Mouse (Mus musculus) intestine, embryonic 16.5 days (tissue): ENCODE measurements around the gene Dab1. TPM values are rescaled to one million over a fixed set of nuclear protein-coding genes. Genes with fewer than 3 reads are reported as not detected.

Experiments
- ATAC-seq: fragments of 200-750 bp; cut with Nextera tagmentation; 2 replicates; pipeline ENCODE4 v1.8.0; 2017; ENCODE audit warnings: moderate TSS enrichment, moderate library complexity
- H3K27ac ChIP-seq: fragments of 300-500 bp; sonication (generic); 2 replicates; pipeline ENCODE4 v1.5.1; 2014; ENCODE audit warnings: mild to moderate bottlenecking, low read length
- H3K27me3 ChIP-seq: fragments of 300-500 bp; sonication (generic); replicated peaks from 2 replicates; pipeline ENCODE4 v1.6.1; 2014; ENCODE audit warnings: low read length, control low read depth, mixed read lengths; ENCODE audit not compliant: control insufficient read depth, insufficient read depth
- H3K36me3 ChIP-seq: fragments of 300-500 bp; sonication (generic); 2 replicates; pipeline ENCODE4 v1.6.1; 2014; ENCODE audit warnings: low read length, control low read depth; ENCODE audit not compliant: control insufficient read depth, insufficient read depth
- H3K4me1 ChIP-seq: fragments of 300-500 bp; sonication (generic); 2 replicates; pipeline ENCODE4 v1.6.1; 2014; ENCODE audit warnings: low read length, control low read depth, mixed read lengths; ENCODE audit not compliant: control insufficient read depth, insufficient read depth
- H3K4me2 ChIP-seq: fragments of 300-500 bp; sonication (generic); 2 replicates; pipeline ENCODE4 v1.6.1; 2014; ENCODE audit warnings: low read depth, low read length, control low read depth
- H3K4me3 ChIP-seq: fragments of 300-500 bp; sonication (generic); 2 replicates; pipeline ENCODE4 v1.5.1; 2014; ENCODE audit warnings: mild to moderate bottlenecking, low read length
- H3K9ac ChIP-seq: fragments of 300-500 bp; sonication (generic); 2 replicates; pipeline ENCODE4 v1.6.1; 2014; ENCODE audit warnings: low read depth, low read length
- H3K9me3 ChIP-seq: fragments of 300-500 bp; sonication (generic); 2 replicates; pipeline ENCODE4 v1.6.1; 2016; ENCODE audit warnings: low read length, control low read depth; ENCODE audit not compliant: control insufficient read depth
- WGBS: fragments of 180-500 bp; shearing (Covaris S2); extraction: QIAGEN DNeasy Blood & Tissue Kit; methylation state at CpG from one replicate; pipeline ENCODE4 v1.1.7; 2014; 5-methylcytosine and 5-hydroxymethylcytosine counted together
- polyA plus RNA-seq: library from polyadenylated mRNA; unstranded; fragments of >200 nt; fragmentation: Nextera tagmentation; extraction: Ambion mirVana; gene quantifications from 2 replicates; pipeline ENCODE4 v1.2.1, GENCODE M21; 2015

Gene Dab1
- polyA plus RNA-seq, 1 experiment from 2014 or later = 54.5 TPM

- no peaks in the 10 kb centered on the region for H3K27me3 ChIP-seq
- WGBS = 65% methylated on average over 7 of the region's 7 CpGs
- no peak for ATAC-seq
- no peaks in the 10 kb centered on the region for H3K36me3 ChIP-seq
- H3K4me1 ChIP-seq = no peaks in the 10 kb centered on the region
- H3K4me2 ChIP-seq = no peak overlapping the region
- no peak overlapping the region for H3K4me3 ChIP-seq
- H3K27ac ChIP-seq = no peak overlapping the region
- H3K9me3 ChIP-seq = no peaks in the 10 kb centered on the region
- no peak overlapping the region for H3K9ac ChIP-seq
Measured at GRCm38 (mm10) chr4:103961134-103962049, 342.2 kb downstream of the Dab1 start.

DNA sequence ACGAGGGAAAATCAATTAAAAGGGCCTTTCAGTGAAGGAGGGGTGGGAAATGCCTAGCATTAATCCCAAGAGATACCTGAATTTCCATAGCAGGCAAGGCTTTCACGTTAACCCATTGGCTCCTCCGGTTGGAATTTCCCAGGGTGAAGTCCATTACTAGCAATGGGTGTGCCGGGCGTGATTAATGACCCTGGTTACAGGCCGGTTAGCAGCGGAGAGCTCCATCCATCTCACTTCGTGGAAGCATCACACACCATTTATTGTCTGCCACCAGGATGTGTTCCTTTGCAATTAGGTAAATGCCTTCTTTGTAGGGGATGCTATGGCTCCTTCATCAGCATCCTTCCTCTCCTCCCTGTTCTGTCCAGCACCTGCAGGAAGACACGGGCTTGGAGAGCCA is 350.7 kb downstream of the Dab1 start:
- Histone ChIP-seq H3K36me3 (no peaks in the 10 kb centered on the region), H3K4me3 (no peak overlapping the region), H3K9me3 (no peaks in the 10 kb centered on the region), H3K4me1 (no peaks in the 10 kb centered on the region), H3K27me3 (no peaks in the 10 kb centered on the region), H3K4me2 (no peak overlapping the region), H3K27ac (no peak overlapping the region), H3K9ac (no peak overlapping the region)
- WGBS = 51% methylated on average over 9 of the region's 9 CpGs
- ATAC-seq = no peak

- no peak overlapping the region for H3K27ac ChIP-seq
- no peak overlapping the region for H3K4me2 ChIP-seq
- no peaks in the 10 kb centered on the region for H3K9me3 ChIP-seq
- H3K36me3 ChIP-seq = no peaks in the 10 kb centered on the region
- H3K4me1 ChIP-seq = no peaks in the 10 kb centered on the region
- 65% methylated on average over 2 of the region's 2 CpGs for WGBS
- no peak for ATAC-seq
- no peaks in the 10 kb centered on the region for H3K27me3 ChIP-seq
- H3K9ac ChIP-seq = no peak overlapping the region
- H3K4me3 ChIP-seq = no peak overlapping the region
Measured at GRCm38 (mm10) chr4:103974536-103974935, 355.4 kb downstream of the Dab1 start.

GRCm38 (mm10) chr4:103974946-103975345 is 355.8 kb downstream of the Dab1 start:
- H3K9me3 ChIP-seq = no peaks in the 10 kb centered on the region
- 71% methylated on average over 2 of the region's 2 CpGs for WGBS
- no peak overlapping the region for H3K9ac ChIP-seq
- no peak for ATAC-seq
- no peaks in the 10 kb centered on the region for H3K4me1 ChIP-seq
- no peaks in the 10 kb centered on the region for H3K36me3 ChIP-seq
- no peak overlapping the region for H3K27ac ChIP-seq
- H3K4me3 ChIP-seq = no peak overlapping the region
- no peaks in the 10 kb centered on the region for H3K27me3 ChIP-seq
- no peak overlapping the region for H3K4me2 ChIP-seq

DNA sequence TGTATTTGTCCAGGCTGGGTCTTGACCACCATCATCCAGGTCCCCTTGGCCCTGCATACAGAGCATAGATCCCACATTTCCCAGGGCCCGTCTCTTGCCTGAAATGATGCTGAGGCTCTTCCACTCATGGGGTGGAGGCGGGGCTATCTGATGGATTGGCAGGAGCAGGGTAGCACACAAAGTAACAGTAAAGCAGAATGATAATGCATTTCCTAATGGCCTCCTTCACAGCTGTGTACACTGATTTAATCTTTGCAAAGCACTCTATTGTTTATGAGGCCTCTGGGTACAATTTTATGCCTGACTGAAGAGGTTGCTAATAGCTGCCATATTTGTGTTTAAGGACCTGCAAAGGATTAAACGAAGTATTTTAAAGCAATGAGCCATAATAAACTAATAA is 374.7 kb downstream of the Dab1 start:
- no peak overlapping the region for H3K4me2 ChIP-seq
- ATAC-seq = no peak
- H3K4me3 ChIP-seq = no peak overlapping the region
- H3K27ac ChIP-seq = no peak overlapping the region
- H3K9me3 ChIP-seq = no peaks in the 10 kb centered on the region
- no peaks in the 10 kb centered on the region for H3K36me3 ChIP-seq
- WGBS = 79% methylated on average over 3 of the region's 3 CpGs
- H3K9ac ChIP-seq = no peak overlapping the region
- no peaks in the 10 kb centered on the region for H3K4me1 ChIP-seq
- no peaks in the 10 kb centered on the region for H3K27me3 ChIP-seq

GRCm38 (mm10) chr4:103994406-103994805 is 375.2 kb downstream of the Dab1 start:
- H3K4me1 ChIP-seq = no peaks in the 10 kb centered on the region
- H3K27ac ChIP-seq = no peak overlapping the region
- 79% methylated on average over 1 of the region's 1 CpGs for WGBS
- H3K27me3 ChIP-seq = no peaks in the 10 kb centered on the region
- H3K9ac ChIP-seq = no peak overlapping the region
- H3K36me3 ChIP-seq = no peaks in the 10 kb centered on the region
- ATAC-seq = no peak
- H3K4me2 ChIP-seq = no peak overlapping the region
- H3K9me3 ChIP-seq = no peaks in the 10 kb centered on the region
- H3K4me3 ChIP-seq = no peak overlapping the region

GRCm38 (mm10) chr4:104008406-104008805 is 389.2 kb downstream of the Dab1 start:
- H3K9ac ChIP-seq = no peak overlapping the region
- no peaks in the 10 kb centered on the region for H3K9me3 ChIP-seq
- no peaks in the 10 kb centered on the region for H3K4me1 ChIP-seq
- WGBS = 50% methylated on average over 5 of the region's 5 CpGs
- no peak overlapping the region for H3K4me2 ChIP-seq
- H3K36me3 ChIP-seq = no peaks in the 10 kb centered on the region
- H3K27me3 ChIP-seq = no peaks in the 10 kb centered on the region
- H3K4me3 ChIP-seq = no peak overlapping the region
- ATAC-seq = no peak
- no peak overlapping the region for H3K27ac ChIP-seq

- no peaks in the 10 kb centered on the region for H3K9me3 ChIP-seq
- WGBS = 60% methylated on average over 4 of the region's 4 CpGs
Measured at GRCm38 (mm10) chr4:104011683-104012082, 392.5 kb downstream of the Dab1 start.

GRCm38 (mm10) chr4:104012150-104012549 is 393.0 kb downstream of the Dab1 start:
- Histone ChIP-seq H3K4me2 (no peak overlapping the region), H3K4me3 (no peak overlapping the region), H3K27me3 (no peaks in the 10 kb centered on the region), H3K9ac (no peak overlapping the region), H3K36me3 (no peaks in the 10 kb centered on the region), H3K9me3 (no peaks in the 10 kb centered on the region), H3K4me1 (no peaks in the 10 kb centered on the region), H3K27ac (no peak overlapping the region)
- no peak for ATAC-seq
- WGBS = 61% methylated on average over 4 of the region's 4 CpGs

More at GRCm38 (mm10) chr4:104011683-104012082, 392.5 kb downstream of the Dab1 start:
- Histone ChIP-seq H3K36me3 (no peaks in the 10 kb centered on the region), H3K4me2 (no peak overlapping the region), H3K4me1 (no peaks in the 10 kb centered on the region), H3K27ac (no peak overlapping the region), H3K9ac (no peak overlapping the region), H3K4me3 (no peak overlapping the region), H3K27me3 (no peaks in the 10 kb centered on the region)
- no peak for ATAC-seq
